Mouse (Mus musculus): ENCODE results near the gene Gm4340. TPM values are rescaled to one million over a fixed set of nuclear protein-coding genes. Genes with fewer than 3 reads are reported as not detected.
"Not testable (repeated sequence)": the region's sequence is repeated elsewhere in the genome, so short reads cannot be mapped to it uniquely, and the experiment has no call there.

Gm4340 gene
- not detected in 2 replicates for polyA plus RNA-seq (2015; fragmentation: Nextera tagmentation; extraction: Ambion mirVana)

GRCm38 (mm10) chr10:104193742-104194141 lies at the start of gene Gm4340:
Gene Gm4340, plus strand, starts transcription at chr10:104194042.
- H3K9ac ChIP-seq (replicated peaks; ENCODE audit: low read depth, low read length); H3K4me2 ChIP-seq (ENCODE audit: low read length); H3K4me3 ChIP-seq (replicated peaks; ENCODE audit: low read length); H3K27me3 ChIP-seq (replicated peaks; ENCODE audit: control insufficient read depth, insufficient read depth, low read length); H3K27ac ChIP-seq (ENCODE audit: low read length); H3K9me3 ChIP-seq (ENCODE audit: control insufficient read depth, low read length); H3K36me3 ChIP-seq (ENCODE audit: control insufficient read depth, insufficient read depth); H3K4me1 ChIP-seq (replicated peaks; ENCODE audit: control insufficient read depth, insufficient read depth, low read length); ATAC-seq: not testable (repeated sequence)
- WGBS = no CpG with 5 or more reads among the region's 3 CpGs

- H3K4me1 ChIP-seq (replicated peaks; ENCODE audit: control insufficient read depth, insufficient read depth, low read length); H3K9me3 ChIP-seq (ENCODE audit: control insufficient read depth, low read length); H3K9ac ChIP-seq (replicated peaks; ENCODE audit: low read depth, low read length); H3K4me3 ChIP-seq (replicated peaks; ENCODE audit: low read length); H3K36me3 ChIP-seq (ENCODE audit: control insufficient read depth, insufficient read depth); ATAC-seq; H3K27me3 ChIP-seq (replicated peaks; ENCODE audit: control insufficient read depth, insufficient read depth, low read length); H3K27ac ChIP-seq (ENCODE audit: low read length); H3K4me2 ChIP-seq (ENCODE audit: low read length): not testable (repeated sequence)
- WGBS = no CpG with 5 or more reads among the region's 3 CpGs
Observed at GRCm38 (mm10) chr10:104151197-104151596, 42.6 kb upstream of the Gm4340 start, which contains the start of gene Gm6763. Gene Gm6763, plus strand, starts transcription at chr10:104151497.

- no CpG with 5 or more reads among the region's 3 CpGs for WGBS
- not testable (repeated sequence) for H3K9ac ChIP-seq (replicated peaks; ENCODE audit: low read depth, low read length); H3K4me1 ChIP-seq (replicated peaks; ENCODE audit: control insufficient read depth, insufficient read depth, low read length); ATAC-seq; H3K27me3 ChIP-seq (replicated peaks; ENCODE audit: control insufficient read depth, insufficient read depth, low read length); H3K27ac ChIP-seq (ENCODE audit: low read length); H3K4me3 ChIP-seq (replicated peaks; ENCODE audit: low read length); H3K4me2 ChIP-seq (ENCODE audit: low read length); H3K36me3 ChIP-seq (ENCODE audit: control insufficient read depth, insufficient read depth); H3K9me3 ChIP-seq (ENCODE audit: control insufficient read depth, low read length)
Observed at GRCm38 (mm10) chr10:104159706-104160105, 34.1 kb upstream of the Gm4340 start, which contains the start of gene Gm8764. Gene Gm8764, plus strand, starts transcription at chr10:104160006.

GRCm38 (mm10) chr10:104168215-104168614 lies 25.6 kb upstream of the Gm4340 start, which contains the start of gene Gm21304:
Gene Gm21304, plus strand, starts transcription at chr10:104168515.
- not testable (repeated sequence) for H3K4me1 ChIP-seq (replicated peaks; ENCODE audit: control insufficient read depth, insufficient read depth, low read length); H3K4me3 ChIP-seq (replicated peaks; ENCODE audit: low read length); H3K27me3 ChIP-seq (replicated peaks; ENCODE audit: control insufficient read depth, insufficient read depth, low read length); H3K36me3 ChIP-seq (ENCODE audit: control insufficient read depth, insufficient read depth); H3K9me3 ChIP-seq (ENCODE audit: control insufficient read depth, low read length); H3K9ac ChIP-seq (replicated peaks; ENCODE audit: low read depth, low read length); ATAC-seq; H3K27ac ChIP-seq (ENCODE audit: low read length); H3K4me2 ChIP-seq (ENCODE audit: low read length)
- WGBS = no CpG with 5 or more reads among the region's 3 CpGs

- not testable (repeated sequence) for H3K4me2 ChIP-seq (ENCODE audit: low read length); ATAC-seq; H3K27ac ChIP-seq (ENCODE audit: low read length); H3K4me1 ChIP-seq (replicated peaks; ENCODE audit: control insufficient read depth, insufficient read depth, low read length); H3K9me3 ChIP-seq (ENCODE audit: control insufficient read depth, low read length); H3K9ac ChIP-seq (replicated peaks; ENCODE audit: low read depth, low read length); H3K4me3 ChIP-seq (replicated peaks; ENCODE audit: low read length); H3K27me3 ChIP-seq (replicated peaks; ENCODE audit: control insufficient read depth, insufficient read depth, low read length); H3K36me3 ChIP-seq (ENCODE audit: control insufficient read depth, insufficient read depth)
- no CpG with 5 or more reads among the region's 3 CpGs for WGBS
Observed at GRCm38 (mm10) chr10:104176724-104177123, 17.1 kb upstream of the Gm4340 start, which contains the start of gene Gm21312. Gene Gm21312, plus strand, starts transcription at chr10:104177024.

GRCm38 (mm10) chr10:104185233-104185632 lies 8.6 kb upstream of the Gm4340 start, which contains the start of gene Gm20765:
Gene Gm20765, plus strand, starts transcription at chr10:104185533.
- ATAC-seq; H3K4me2 ChIP-seq (ENCODE audit: low read length); H3K4me3 ChIP-seq (replicated peaks; ENCODE audit: low read length); H3K9ac ChIP-seq (replicated peaks; ENCODE audit: low read depth, low read length); H3K4me1 ChIP-seq (replicated peaks; ENCODE audit: control insufficient read depth, insufficient read depth, low read length); H3K9me3 ChIP-seq (ENCODE audit: control insufficient read depth, low read length); H3K27ac ChIP-seq (ENCODE audit: low read length); H3K36me3 ChIP-seq (ENCODE audit: control insufficient read depth, insufficient read depth); H3K27me3 ChIP-seq (replicated peaks; ENCODE audit: control insufficient read depth, insufficient read depth, low read length): not testable (repeated sequence)
- no CpG with 5 or more reads among the region's 3 CpGs for WGBS

GRCm38 (mm10) chr10:104209655-104210054 lies 15.8 kb downstream of the Gm4340 start:
- Histone ChIP-seq H3K27ac (ENCODE audit: low read length) (no peak overlapping the region), H3K27me3 (replicated peaks; ENCODE audit: control insufficient read depth, insufficient read depth, low read length) (no peaks in the 10 kb centered on the region), H3K9me3 (ENCODE audit: control insufficient read depth, low read length) (no peaks in the 10 kb centered on the region), H3K4me2 (ENCODE audit: low read length) (no peak overlapping the region), H3K4me3 (replicated peaks; ENCODE audit: low read length) (no peak overlapping the region), H3K9ac (replicated peaks; ENCODE audit: low read depth, low read length) (no peak overlapping the region), H3K4me1 (replicated peaks; ENCODE audit: control insufficient read depth, insufficient read depth, low read length) (no peaks in the 10 kb centered on the region; the same call in 1 of the 2 replicates), H3K36me3 (ENCODE audit: control insufficient read depth, insufficient read depth) (no peaks in the 10 kb centered on the region)
- WGBS = 68% methylated on average over 1 of the region's 1 CpGs
- ATAC-seq = peak; percentile 84

GRCm38 (mm10) chr10:104210268-104210990 lies 16.6 kb downstream of the Gm4340 start:
- no peaks in the 10 kb centered on the region for H3K9me3 ChIP-seq (ENCODE audit: control insufficient read depth, low read length)
- H3K9ac ChIP-seq (replicated peaks; ENCODE audit: low read depth, low read length) = no peak overlapping the region
- H3K27ac ChIP-seq (ENCODE audit: low read length) = no peak overlapping the region
- no peaks in the 10 kb centered on the region for H3K27me3 ChIP-seq (replicated peaks; ENCODE audit: control insufficient read depth, insufficient read depth, low read length)
- H3K4me2 ChIP-seq (ENCODE audit: low read length) = no peak overlapping the region
- no peaks in the 10 kb centered on the region for H3K36me3 ChIP-seq (ENCODE audit: control insufficient read depth, insufficient read depth)
- H3K4me1 ChIP-seq (replicated peaks; ENCODE audit: control insufficient read depth, insufficient read depth, low read length) = no peaks in the 10 kb centered on the region; the same call in 1 of the 2 replicates
- peak; percentile 72 for ATAC-seq
- WGBS = 63% methylated on average over 3 of the region's 3 CpGs
- no peak overlapping the region for H3K4me3 ChIP-seq (replicated peaks; ENCODE audit: low read length)

GRCm38 (mm10) chr10:104214527-104214926 lies 20.7 kb downstream of the Gm4340 start:
- Histone ChIP-seq H3K9me3 (ENCODE audit: control insufficient read depth, low read length) (no peaks in the 10 kb centered on the region), H3K4me3 (replicated peaks; ENCODE audit: low read length) (no peak overlapping the region), H3K27ac (ENCODE audit: low read length) (no peak overlapping the region), H3K4me1 (replicated peaks; ENCODE audit: control insufficient read depth, insufficient read depth, low read length) (no peaks in the 10 kb centered on the region), H3K27me3 (replicated peaks; ENCODE audit: control insufficient read depth, insufficient read depth, low read length) (no peaks in the 10 kb centered on the region), H3K36me3 (ENCODE audit: control insufficient read depth, insufficient read depth) (no peaks in the 10 kb centered on the region), H3K4me2 (ENCODE audit: low read length) (no peak overlapping the region), H3K9ac (replicated peaks; ENCODE audit: low read depth, low read length) (no peak overlapping the region)
- no peak for ATAC-seq
- 88% methylated on average over 5 of the region's 5 CpGs for WGBS
